Mouse (Mus musculus): ENCODE measurements around the gene Lsm12.

Lsm12 gene

DNA sequence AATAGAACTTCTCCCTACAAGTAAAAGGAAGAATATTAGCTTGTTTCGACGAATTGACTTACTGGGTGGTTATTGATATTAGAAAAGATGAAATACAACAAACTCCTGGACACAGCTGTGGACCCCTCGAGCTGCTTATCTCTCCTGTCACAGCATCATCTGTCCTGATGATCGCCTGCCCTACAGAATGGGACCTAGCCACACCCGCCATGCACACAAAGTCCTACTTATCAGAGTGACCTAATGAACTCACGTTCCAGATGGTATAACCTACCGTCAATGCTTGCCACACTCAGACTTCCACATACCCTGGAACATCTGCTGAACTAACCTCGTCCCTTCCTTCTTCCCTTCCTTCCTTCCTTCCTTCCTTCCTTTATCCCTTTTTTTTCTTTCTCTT, 68.9 kb downstream of the Lsm12 start:
- DNase-seq (ENCODE audit: low spot score in 2 of 2), result no peak
